Mouse (Mus musculus) kidney, embryonic 15.5 days (tissue): ENCODE measurements around the gene Ephx1. TPM values are rescaled to one million over a fixed set of nuclear protein-coding genes. Genes with fewer than 3 reads are reported as not detected.
"Not testable (repeated sequence)": the region's sequence is repeated elsewhere in the genome, so short reads cannot be mapped to it uniquely, and the experiment has no call there.

ENCODE experiments used
- ATAC-seq: fragments of 200-750 bp; cut with Nextera tagmentation; replicated peaks from 2 replicates; pipeline ENCODE4 v1.8.0; 2017; ENCODE audit warnings: moderate TSS enrichment; ENCODE audit not compliant: low FRiP score
- H3K27ac ChIP-seq: fragments of 300-500 bp; sonication (generic); 2 replicates; pipeline ENCODE4 v1.5.1; 2015; ENCODE audit warnings: mild to moderate bottlenecking, inconsistent platforms
- H3K27me3 ChIP-seq: fragments of 300-500 bp; sonication (generic); 2 replicates; pipeline ENCODE4 v1.6.1; 2015; ENCODE audit warnings: inconsistent platforms
- H3K36me3 ChIP-seq: fragments of 300-500 bp; sonication (generic); 2 replicates; pipeline ENCODE4 v1.6.1; 2015; ENCODE audit warnings: inconsistent platforms
- H3K4me1 ChIP-seq: fragments of 300-500 bp; sonication (generic); 2 replicates; pipeline ENCODE4 v1.6.1; 2015; ENCODE audit warnings: inconsistent platforms
- H3K4me2 ChIP-seq: fragments of 300-500 bp; sonication (generic); 2 replicates; pipeline ENCODE4 v1.6.1; 2015; ENCODE audit warnings: moderate library complexity, mild to moderate bottlenecking, inconsistent platforms
- H3K4me3 ChIP-seq: fragments of 300-500 bp; sonication (generic); replicated peaks from 2 replicates; pipeline ENCODE4 v1.5.1; 2015; ENCODE audit warnings: mild to moderate bottlenecking, inconsistent platforms
- H3K9ac ChIP-seq: fragments of 300-500 bp; sonication (generic); 2 replicates; pipeline ENCODE4 v1.6.1; 2015; ENCODE audit warnings: mild to moderate bottlenecking, inconsistent platforms
- H3K9me3 ChIP-seq: fragments of 300-500 bp; sonication (generic); replicated peaks from 2 replicates; pipeline ENCODE4 v1.6.1; 2016; ENCODE audit warnings: inconsistent platforms
- WGBS: fragments of 180-500 bp; shearing (Covaris S2); methylation state at CpG from one replicate; pipeline ENCODE4 v1.1.7; 2015; ENCODE audit warnings: mixed read lengths; 5-methylcytosine and 5-hydroxymethylcytosine counted together
- polyA plus RNA-seq: library from polyadenylated mRNA; unstranded; fragments of >200 nt; fragmentation: Nextera tagmentation; extraction: Ambion mirVana; gene quantifications from 2 replicates; pipeline ENCODE4 v1.2.1, GENCODE M21; 2015

Gene Ephx1
- polyA plus RNA-seq, 1 experiment from 2014 or later: 5.8 TPM

DNA sequence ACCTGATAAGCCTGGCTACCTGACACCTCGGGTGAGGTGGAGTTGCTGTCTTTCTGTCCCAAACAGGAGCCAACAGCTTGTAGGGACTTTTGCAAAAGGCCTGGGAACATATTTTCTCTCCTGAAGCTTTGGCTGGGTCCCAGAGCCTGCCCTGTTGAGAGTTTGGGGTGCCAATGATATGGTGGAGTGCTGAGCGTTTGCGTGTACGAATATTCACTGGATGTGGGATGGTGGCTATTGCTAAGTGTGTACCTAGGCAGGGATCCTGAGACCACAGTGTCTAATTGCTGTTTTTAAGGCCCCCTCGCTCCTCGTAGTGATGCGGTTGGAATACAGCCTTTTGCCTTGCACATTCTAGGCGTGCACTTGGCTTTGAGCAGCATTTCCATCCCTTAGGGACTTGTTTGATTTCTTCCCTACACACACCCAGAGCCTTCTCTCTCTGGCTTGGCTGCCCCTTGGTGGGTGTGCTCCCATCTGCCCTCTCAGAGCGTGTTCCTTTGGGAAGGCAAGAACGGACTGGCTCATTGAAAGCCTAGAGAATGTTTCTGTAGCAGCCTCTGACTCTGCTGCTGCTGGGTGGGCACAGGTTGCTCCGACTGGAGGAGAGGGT is 77.6 kb downstream of the Ephx1 start:
- Histone ChIP-seq H3K9ac (peak overlapping the region; percentile 66), H3K27ac (peak overlapping the region; percentile 61; the same call in 1 of the 2 replicates), H3K9me3 (no peaks in the 10 kb centered on the region)

GRCm38 (mm10) chr1:180942166-180943031 is 78.3 kb downstream of the Ephx1 start, which contains the start of gene Tmem63a:
TSS of gene Tmem63a (plus strand) at chr1:180942344.
- peak within 1 kb of the TSS; percentile 95 for H3K4me2 ChIP-seq
- H3K4me1 ChIP-seq: peaks cover 51% of the 10 kb centered on the region
- peak; percentile 66 for ATAC-seq
- 0 out of 2 replicates have a peak, but pooled peaks cover 1% of the 10 kb centered on the region for H3K36me3 ChIP-seq
- no peaks in the 10 kb centered on the region for H3K9me3 ChIP-seq
- H3K4me3 ChIP-seq: peak within 1 kb of the TSS; percentile 78
- H3K9ac ChIP-seq: peak within 1 kb of the TSS; percentile 66
- peaks cover 30% of the 10 kb centered on the region for H3K27me3 ChIP-seq
- under 1% methylated on average over 73 of the region's 73 CpGs for WGBS
- peak within 1 kb of the TSS; percentile 61 for H3K27ac ChIP-seq

More for the DNA sequence above, 77.6 kb downstream of the Ephx1 start:
- Histone ChIP-seq H3K27me3 (peaks cover 22% of the 10 kb centered on the region), H3K4me3 (peak overlapping the region; percentile 78), H3K4me1 (peaks cover 51% of the 10 kb centered on the region), H3K36me3 (peaks cover 8% of the 10 kb centered on the region; the same call in 1 of the 2 replicates), H3K4me2 (peak overlapping the region; percentile 95)
- no peak for ATAC-seq
- 50% methylated on average over 11 of the region's 11 CpGs for WGBS

DNA sequence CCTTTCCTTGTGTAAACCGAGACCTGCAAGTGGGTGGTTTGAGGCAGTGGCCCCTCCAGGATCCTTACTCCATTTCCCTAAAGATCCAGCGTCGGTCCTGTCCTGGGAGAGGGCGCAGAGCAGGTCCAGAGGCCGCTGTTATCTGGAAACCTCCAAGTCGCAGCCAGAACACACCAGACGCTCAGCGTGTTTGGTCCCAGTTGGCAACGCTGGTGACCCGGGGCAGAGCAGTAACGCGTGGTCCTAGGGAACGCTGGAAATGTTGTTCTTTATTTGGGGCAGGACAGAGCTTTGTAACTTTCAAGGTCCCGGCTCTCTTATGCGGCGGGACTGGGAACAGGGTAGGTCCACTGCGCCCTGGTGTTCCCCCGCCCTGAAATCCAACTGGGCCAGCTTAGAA is 79.0 kb downstream of the Ephx1 start:
- no peaks in the 10 kb centered on the region for H3K36me3 ChIP-seq
- no peaks in the 10 kb centered on the region for H3K9me3 ChIP-seq
- H3K4me1 ChIP-seq: peaks cover 51% of the 10 kb centered on the region
- peak overlapping the region; percentile 61 for H3K27ac ChIP-seq
- 7% methylated on average over 18 of the region's 18 CpGs for WGBS
- peak; percentile 6; the same call in 1 of the 2 replicates for ATAC-seq
- peak overlapping the region; percentile 78 for H3K4me3 ChIP-seq
- peak overlapping the region; percentile 66 for H3K9ac ChIP-seq
- H3K27me3 ChIP-seq: peaks cover 31% of the 10 kb centered on the region
- peak overlapping the region; percentile 95 for H3K4me2 ChIP-seq

DNA sequence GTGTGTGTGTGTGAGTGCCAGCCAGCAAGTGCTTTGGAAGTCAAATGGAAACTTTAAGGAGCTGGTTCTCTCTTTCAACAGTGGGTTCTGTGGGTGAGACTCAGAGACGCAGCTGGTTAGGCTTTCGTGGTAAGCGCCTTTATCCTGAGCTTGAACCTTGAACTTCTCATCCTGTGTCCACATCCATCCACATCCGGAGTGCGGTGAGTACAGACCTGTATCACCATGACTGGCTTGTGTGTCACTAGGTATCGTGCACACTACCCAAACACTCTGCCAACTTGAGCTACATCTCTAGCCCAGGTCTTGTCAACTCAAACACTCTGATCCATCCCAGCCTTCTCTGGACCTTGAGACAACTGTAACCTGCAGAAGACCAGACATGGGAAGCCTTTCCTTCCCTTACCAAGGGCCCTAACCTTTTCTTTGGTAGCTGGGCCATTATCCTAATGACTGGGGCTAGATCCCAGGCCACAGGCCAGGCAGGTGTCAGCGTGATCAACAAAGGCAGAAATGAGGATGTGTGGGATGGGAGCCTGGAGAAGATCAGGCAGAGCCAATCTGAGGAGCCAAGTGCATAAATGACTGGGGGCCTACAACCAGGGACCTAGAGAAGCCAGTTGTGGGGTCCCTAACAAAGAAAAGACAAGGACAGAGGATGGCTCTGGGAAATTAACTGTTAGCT is 79.8 kb downstream of the Ephx1 start:
- no peaks in the 10 kb centered on the region for H3K9me3 ChIP-seq
- H3K4me1 ChIP-seq: peaks cover 43% of the 10 kb centered on the region
- 83% methylated on average over 7 of the region's 7 CpGs for WGBS
- no peak for ATAC-seq
- no peaks in the 10 kb centered on the region for H3K36me3 ChIP-seq
- no peak overlapping the region; the same call in 1 of the 2 replicates for H3K4me3 ChIP-seq
- H3K4me2 ChIP-seq: peak overlapping the region; percentile 95
- H3K27ac ChIP-seq: no peak overlapping the region
- H3K27me3 ChIP-seq: peaks cover 38% of the 10 kb centered on the region
- H3K9ac ChIP-seq: no peak overlapping the region

DNA sequence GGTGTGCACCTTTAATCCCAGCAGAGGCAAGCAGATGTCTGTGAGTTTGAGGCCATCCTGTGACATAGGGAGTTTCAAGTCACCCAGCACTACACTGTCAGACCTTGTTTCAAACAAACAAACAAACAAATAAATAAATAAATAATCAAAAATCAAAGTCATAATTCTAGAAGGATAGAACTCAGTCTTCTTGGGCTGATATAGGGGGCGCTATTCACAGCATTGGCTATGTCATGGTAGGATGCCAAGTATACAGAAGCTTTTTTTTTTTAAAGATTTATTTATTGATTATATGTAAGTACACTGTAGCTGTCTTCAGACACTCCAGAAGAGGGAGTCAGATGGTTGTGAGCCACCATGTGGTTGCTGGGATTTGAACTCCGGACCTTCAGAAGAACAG is 81.9 kb downstream of the Ephx1 start:
- not testable (repeated sequence) for ATAC-seq, H3K9ac ChIP-seq, H3K9me3 ChIP-seq, H3K36me3 ChIP-seq, H3K27ac ChIP-seq, H3K4me3 ChIP-seq, H3K4me2 ChIP-seq
- Histone ChIP-seq H3K4me1 (peaks cover 25% of the 10 kb centered on the region), H3K27me3 (peaks cover 55% of the 10 kb centered on the region)
- 81% methylated on average over 2 of the region's 2 CpGs for WGBS

- not testable (repeated sequence) for H3K27ac ChIP-seq, ATAC-seq, H3K9me3 ChIP-seq, H3K4me3 ChIP-seq, H3K4me2 ChIP-seq, H3K9ac ChIP-seq, H3K36me3 ChIP-seq
- H3K27me3 ChIP-seq: peaks cover 58% of the 10 kb centered on the region
- H3K4me1 ChIP-seq: peaks cover 13% of the 10 kb centered on the region
- WGBS: 32% methylated on average over 13 of the region's 13 CpGs
Observed at GRCm38 (mm10) chr1:180937631-180938030, 83.1 kb downstream of the Ephx1 start.

DNA sequence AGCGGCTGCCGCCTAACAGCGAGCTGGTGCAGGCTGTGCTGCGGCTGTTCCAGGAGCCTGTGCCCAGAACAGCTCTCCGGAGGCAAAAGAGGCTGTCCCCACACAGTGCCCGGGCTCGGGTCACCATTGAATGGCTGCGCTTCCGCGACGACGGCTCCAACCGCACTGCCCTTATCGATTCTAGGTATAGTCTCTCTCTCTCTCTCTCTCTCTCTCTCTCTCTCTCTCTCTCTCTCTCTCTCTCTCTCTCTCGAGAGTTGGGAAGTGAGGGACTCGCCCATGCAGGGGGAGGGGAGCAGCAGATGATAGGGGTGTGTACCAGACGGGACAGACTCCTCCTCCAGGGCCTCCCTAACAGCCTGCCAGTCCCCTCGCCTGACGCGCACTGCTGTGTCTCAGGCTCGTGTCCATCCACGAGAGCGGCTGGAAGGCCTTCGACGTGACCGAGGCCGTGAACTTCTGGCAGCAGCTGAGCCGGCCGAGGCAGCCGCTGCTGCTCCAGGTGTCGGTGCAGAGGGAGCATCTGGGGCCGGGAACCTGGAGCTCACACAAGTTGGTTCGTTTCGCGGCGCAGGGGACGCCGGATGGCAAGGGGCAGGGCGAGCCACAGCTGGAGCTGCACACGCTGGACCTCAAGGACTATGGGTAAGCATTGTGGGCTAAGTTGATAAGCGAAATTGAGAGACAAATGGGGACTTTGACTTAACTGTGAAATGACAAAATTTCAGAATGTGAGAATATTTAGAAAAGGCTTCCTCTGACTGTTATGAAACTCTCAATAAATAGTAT is 83.9 kb downstream of the Ephx1 start:
- ATAC-seq: peak; percentile 91
- not testable (repeated sequence) for H3K36me3 ChIP-seq, H3K9me3 ChIP-seq, H3K4me1 ChIP-seq, H3K27ac ChIP-seq
- Histone ChIP-seq H3K4me2 (peak overlapping the region; percentile 62), H3K4me3 (peak overlapping the region; percentile 36), H3K9ac (peak overlapping the region; percentile 36), H3K27me3 (peaks cover 58% of the 10 kb centered on the region)
- 2% methylated on average over 38 of the region's 41 CpGs for WGBS

GRCm38 (mm10) chr1:180934467-180935419 is 86.0 kb downstream of the Ephx1 start, which contains the start of gene Lefty1:
TSS of gene Lefty1 (plus strand) at chr1:180935022.
- no peak for ATAC-seq
- Histone ChIP-seq H3K4me1 (no peaks in the 10 kb centered on the region), H3K4me2 (no peak within 1 kb of the TSS), H3K9me3 (no peaks in the 10 kb centered on the region), H3K4me3 (no peak within 1 kb of the TSS), H3K9ac (no peak within 1 kb of the TSS), H3K27ac (no peak within 1 kb of the TSS), H3K27me3 (peaks cover 48% of the 10 kb centered on the region), H3K36me3 (no peaks in the 10 kb centered on the region)
- 10% methylated on average over 21 of the region's 21 CpGs for WGBS

DNA sequence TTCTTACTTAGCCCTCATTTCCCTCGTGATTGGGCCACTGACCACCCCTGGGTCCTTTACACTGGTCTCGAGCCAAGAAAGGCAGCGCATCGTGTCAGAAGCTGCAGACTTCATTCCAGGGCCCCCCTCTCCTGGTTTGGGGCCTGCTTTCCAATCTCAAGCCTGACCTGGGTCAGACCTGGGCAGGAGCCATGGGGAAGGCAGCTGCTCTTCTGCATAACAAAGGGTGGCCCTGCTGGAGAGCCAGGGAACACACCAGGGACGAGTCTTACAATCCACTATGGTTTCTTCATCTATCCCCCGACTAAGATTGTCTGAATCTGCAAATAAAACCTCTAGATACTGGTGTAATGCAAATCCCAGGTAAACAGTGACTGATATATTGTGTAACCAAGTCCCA is 87.0 kb downstream of the Ephx1 start:
- 27% methylated on average over 6 of the region's 6 CpGs for WGBS
- H3K4me2 ChIP-seq: no peak overlapping the region
- H3K4me1 ChIP-seq: no peaks in the 10 kb centered on the region
- no peak for ATAC-seq
- H3K36me3 ChIP-seq: no peaks in the 10 kb centered on the region
- H3K27me3 ChIP-seq: peaks cover 48% of the 10 kb centered on the region
- no peaks in the 10 kb centered on the region for H3K9me3 ChIP-seq
- no peak overlapping the region for H3K27ac ChIP-seq
- no peak overlapping the region for H3K9ac ChIP-seq
- H3K4me3 ChIP-seq: no peak overlapping the region

GRCm38 (mm10) chr1:180931106-180931505 is 89.6 kb downstream of the Ephx1 start:
- H3K4me3 ChIP-seq: no peak overlapping the region
- no peak overlapping the region for H3K27ac ChIP-seq
- H3K4me1 ChIP-seq: no peaks in the 10 kb centered on the region
- no peaks in the 10 kb centered on the region for H3K9me3 ChIP-seq
- no peak for ATAC-seq
- H3K27me3 ChIP-seq: peaks cover 33% of the 10 kb centered on the region
- WGBS: 71% methylated on average over 3 of the region's 3 CpGs
- H3K36me3 ChIP-seq: no peaks in the 10 kb centered on the region
- no peak overlapping the region for H3K4me2 ChIP-seq
- H3K9ac ChIP-seq: no peak overlapping the region
